Mouse (Mus musculus) large intestine, adult 2 months (tissue): ENCODE data around the gene Gm36079. TPM values are rescaled to one million over a fixed set of nuclear protein-coding genes. Genes with fewer than 3 reads are reported as not detected.
"Not testable (repeated sequence)": the region's sequence is repeated elsewhere in the genome, so short reads cannot be mapped to it uniquely, and the experiment has no call there.

Experiments
- DNase-seq: peaks from one replicate; pipeline ENCODE4 v3.0.0-alpha.2; 2012; ENCODE audit warnings: low read depth, low spot score
- WGBS: fragments of 180-500 bp; shearing (Covaris S2); methylation state at CpG from one replicate; pipeline ENCODE4 v1.1.7; 2018; 5-methylcytosine and 5-hydroxymethylcytosine counted together
- polyA plus RNA-seq: library from polyadenylated mRNA; depleted of rRNA; stranded (reverse); fragments of >200 nt; gene quantifications from 2 replicates; pipeline ENCODE4 v1.2.3, GENCODE M21; 2012; rRNA removed

Gene Gm36079
- polyA plus RNA-seq, 1 experiment, result not detected

- not testable (repeated sequence) for DNase-seq
- 18% methylated on average over 9 of the region's 9 CpGs for WGBS
Measured at GRCm38 (mm10) chr13:120024581-120024980, 2.2 kb downstream of the Gm36079 start.

- not testable (repeated sequence) for DNase-seq
- no CpG with 5 or more reads among the region's 1 CpGs for WGBS
Measured at GRCm38 (mm10) chr13:120021477-120021876, 5.3 kb downstream of the Gm36079 start.

- not testable (repeated sequence) for DNase-seq
- 3% methylated on average over 8 of the region's 32 CpGs for WGBS
Measured at GRCm38 (mm10) chr13:120015348-120016007, 11.3 kb downstream of the Gm36079 start.

GRCm38 (mm10) chr13:120013962-120014361 lies 12.8 kb downstream of the Gm36079 start:
- not testable (repeated sequence) for DNase-seq
- no CpG with 5 or more reads among the region's 2 CpGs for WGBS

GRCm38 (mm10) chr13:120013544-120013943 lies 13.3 kb downstream of the Gm36079 start:
- WGBS, result no CpG with 5 or more reads among the region's 5 CpGs
- not testable (repeated sequence) for DNase-seq

- not testable (repeated sequence) for DNase-seq
Measured at GRCm38 (mm10) chr13:120010068-120010467, 16.7 kb downstream of the Gm36079 start.

- not testable (repeated sequence) for DNase-seq
- no CpG with 5 or more reads among the region's 4 CpGs for WGBS
Measured at GRCm38 (mm10) chr13:119999215-119999614, 27.6 kb downstream of the Gm36079 start.

- not testable (repeated sequence) for DNase-seq
- WGBS, result no CpG with 5 or more reads among the region's 22 CpGs
Measured at GRCm38 (mm10) chr13:119998442-119999086, 28.2 kb downstream of the Gm36079 start.

- not testable (repeated sequence) for DNase-seq
- WGBS, result no CpG with 5 or more reads among the region's 10 CpGs
Measured at GRCm38 (mm10) chr13:119991917-119992496, 34.8 kb downstream of the Gm36079 start.

GRCm38 (mm10) chr13:119991264-119991663 lies 35.5 kb downstream of the Gm36079 start:
- not testable (repeated sequence) for DNase-seq
- no CpG with 5 or more reads among the region's 13 CpGs for WGBS

Other genes with a start within 250 kb of the Gm36079 start
- gene Zfp131, start 236.1 kb downstream of the Gm36079 start, polyA plus RNA-seq, result 2.7 and 5.8 TPM in 2 replicates
- not detected in 2 replicates for gene AF067063, start 196.8 kb downstream of the Gm36079 start, polyA plus RNA-seq
- gene D13Ertd608e, start 191.0 kb downstream of the Gm36079 start, polyA plus RNA-seq, result not detected in 2 replicates
- gene Tcstv1, start 132.2 kb downstream of the Gm36079 start, polyA plus RNA-seq, result not detected in 2 replicates
- not detected in 2 replicates for gene Gm21761, start 97.7 kb downstream of the Gm36079 start, polyA plus RNA-seq
- gene B020031M17Rik, start 76.2 kb downstream of the Gm36079 start, polyA plus RNA-seq, result not detected in 2 replicates
- 0.21 and 0.27 TPM in 2 replicates for gene Gm21188, start 25.2 kb upstream of the Gm36079 start, polyA plus RNA-seq
- gene Gm20767, start 113.2 kb upstream of the Gm36079 start, polyA plus RNA-seq, result not detected in 2 replicates
- not detected in 2 replicates for gene Gm21818, start 145.4 kb upstream of the Gm36079 start, polyA plus RNA-seq
- gene Gm21762, start 188.9 kb upstream of the Gm36079 start, polyA plus RNA-seq, result 0.93 TPM in 1 of 2 replicates, not detected in the other
- not detected in 2 replicates for gene Gm21731, start 212.1 kb upstream of the Gm36079 start, polyA plus RNA-seq
- not detected in 2 replicates for gene AF067061, start 236.1 kb upstream of the Gm36079 start, polyA plus RNA-seq